Mouse (Mus musculus) kidney, adult 2 months (tissue): ENCODE results near the gene 5430419D17Rik.

ENCODE experiments used
- CTCF ChIP-seq: fragments of 200-500 bp; conservative IDR thresholded peaks from 2 replicates; pipeline ENCODE4 v1.5.1; 2011; ENCODE audit warnings: low read depth, mild to moderate bottlenecking, control low read depth, low read length, moderate library complexity, mixed read lengths; ENCODE audit not compliant: insufficient read depth, insufficient read length
- POLR2A ChIP-seq: fragments of 200-500 bp; IDR thresholded peaks from one replicate; pipeline ENCODE4 v1.6.1; 2011; ENCODE audit warnings: low read depth, low read length, control low read depth

DNA sequence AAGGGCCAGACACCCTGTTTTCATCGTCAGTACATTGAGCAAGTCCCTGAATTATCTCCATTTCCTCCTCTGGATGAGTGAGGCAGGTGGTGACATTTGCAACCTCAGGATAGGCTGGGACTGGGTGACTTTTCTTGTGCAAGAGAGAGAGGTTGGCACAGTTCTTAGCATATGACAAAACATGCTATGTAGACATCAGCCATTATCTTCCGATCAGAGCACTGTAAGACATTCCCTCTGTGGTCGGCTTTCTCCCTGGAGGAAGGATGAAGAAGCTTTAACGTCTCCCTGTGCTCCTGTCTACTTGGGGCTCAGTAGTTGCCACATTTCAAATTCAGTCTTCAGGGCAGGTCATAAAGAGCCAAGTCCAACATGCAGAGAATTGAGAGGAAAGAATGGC is 90.0 kb downstream of the 5430419D17Rik start:
- no peak for TF ChIP-seq POLR2A
- TF ChIP-seq CTCF, result no peak
